Mouse (Mus musculus) telencephalon, adult 2 months (tissue): ENCODE results near the gene Ahsg.

Source experiments
- DNase-seq: peaks from one replicate; pipeline ENCODE4 v3.0.0-alpha.2; 2011; ENCODE audit warnings: low read depth, low spot score

The Ahsg gene

DNA sequence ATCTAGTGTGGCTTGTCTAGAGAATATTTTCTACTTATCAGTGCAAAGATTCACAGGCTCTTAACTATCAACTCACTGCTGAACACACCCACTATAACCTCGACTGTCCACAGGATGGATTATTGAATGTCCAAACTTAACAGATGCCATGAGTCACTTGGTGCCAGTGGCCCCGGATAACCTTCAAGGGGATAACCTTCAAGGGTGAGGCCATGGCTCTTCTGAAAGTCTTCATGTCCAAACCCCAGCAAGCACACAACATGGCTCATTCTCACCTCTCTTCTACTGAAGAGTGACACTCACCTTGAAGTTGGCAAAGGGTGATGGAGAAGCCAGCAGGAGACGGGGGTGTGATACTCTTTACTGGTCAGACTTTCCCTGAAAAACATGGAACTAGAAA is 4.4 kb upstream of the Ahsg start:
- DNase-seq: no peak

DNA sequence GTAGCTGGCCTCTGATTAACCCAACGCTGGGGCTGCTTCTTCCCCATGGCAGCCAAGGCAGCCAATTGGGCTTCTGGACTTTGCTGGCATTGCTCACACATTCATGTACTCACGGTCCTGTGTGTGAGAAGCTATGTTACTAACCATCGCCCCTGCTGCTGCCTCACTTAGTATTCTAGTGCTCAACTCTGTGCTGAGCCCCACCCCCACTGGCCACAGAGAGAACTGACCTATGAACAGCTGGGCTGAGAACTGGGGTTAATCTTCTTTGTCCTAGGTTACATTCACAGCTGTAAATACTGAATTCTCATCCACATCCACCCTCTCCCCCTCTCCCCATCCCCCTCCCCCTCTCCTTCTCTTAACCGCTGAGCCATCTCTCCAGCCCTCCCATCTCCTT is 2.2 kb upstream of the Ahsg start:
- no peak for DNase-seq

DNA sequence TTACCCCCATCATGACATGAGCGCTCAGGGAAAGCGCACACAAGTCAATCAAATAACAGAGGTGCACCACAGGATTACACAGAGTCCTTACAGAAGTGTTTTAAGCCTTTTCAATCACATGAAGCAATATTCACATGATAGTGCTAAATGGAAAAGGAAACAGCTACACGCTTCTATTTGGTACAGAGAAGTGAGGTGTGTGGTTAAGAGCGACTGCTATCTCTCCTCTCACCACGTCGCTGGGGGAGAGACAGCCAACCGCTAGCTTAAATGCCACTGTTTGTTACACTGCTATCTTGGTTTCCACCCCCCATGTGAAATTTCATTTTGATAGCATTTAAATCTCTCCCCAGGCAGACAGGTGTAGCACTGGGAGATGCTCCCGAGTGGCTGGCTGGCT is 1.4 kb upstream of the Ahsg start:
- DNase-seq: no peak

DNA sequence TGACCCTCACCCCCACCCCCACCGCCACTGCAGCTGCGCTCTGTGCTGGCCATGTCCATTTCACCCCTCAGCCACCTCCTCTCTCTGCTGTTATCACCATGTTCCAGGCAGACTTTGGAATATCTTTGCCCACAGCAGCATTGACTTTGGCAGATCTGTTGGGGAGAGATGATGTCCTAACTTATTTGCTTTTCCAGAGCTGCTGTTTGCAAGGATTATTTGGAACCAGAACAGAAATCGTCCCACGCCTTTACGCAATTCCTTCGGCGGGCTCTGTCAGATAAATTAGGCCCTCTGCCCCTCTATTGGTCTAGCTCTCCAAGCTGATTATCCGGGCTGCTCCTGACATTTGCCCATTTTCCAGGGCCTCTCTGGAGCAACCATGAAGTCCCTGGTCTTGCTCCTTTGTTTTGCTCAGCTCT is 667 bp downstream of the Ahsg start:
- DNase-seq: no peak

DNA sequence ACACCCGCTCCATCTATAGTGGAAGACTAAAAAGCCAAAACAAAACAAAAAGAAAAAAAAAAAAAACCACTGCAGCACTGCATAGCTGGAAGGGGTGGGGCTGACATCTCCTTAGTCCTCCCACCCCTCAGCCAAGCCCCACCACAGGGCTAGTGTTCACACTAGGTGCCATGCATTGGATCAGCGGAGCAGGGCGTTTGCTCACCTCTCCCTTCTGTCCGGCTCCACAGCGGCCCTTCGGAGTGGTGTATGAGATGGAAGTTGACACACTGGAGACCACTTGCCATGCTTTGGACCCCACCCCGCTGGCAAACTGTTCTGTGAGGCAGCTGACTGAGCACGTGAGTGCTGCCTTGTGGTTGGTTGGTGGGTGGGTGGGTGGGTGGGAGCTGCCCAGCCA is 3.0 kb downstream of the Ahsg start:
- no peak for DNase-seq

DNA sequence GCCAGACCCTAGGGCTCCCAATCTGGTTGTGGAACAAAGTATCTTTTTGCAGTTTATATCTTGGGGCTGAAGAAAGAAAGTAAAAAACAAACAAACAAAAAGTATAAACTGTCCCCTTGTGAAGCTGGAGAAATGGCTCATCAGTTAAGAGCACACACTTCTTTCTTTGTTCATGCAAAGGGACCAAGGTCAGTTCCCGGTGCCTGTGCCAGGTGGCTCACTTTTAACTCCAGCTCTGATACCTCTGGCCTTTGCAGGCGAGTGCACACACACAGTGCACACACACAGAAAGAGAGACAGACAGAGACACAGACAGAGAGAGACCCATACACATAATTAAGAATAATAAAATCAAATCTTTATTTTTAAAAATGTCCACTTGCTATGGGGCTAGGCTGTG is 5.5 kb downstream of the Ahsg start:
- DNase-seq: no peak

DNA sequence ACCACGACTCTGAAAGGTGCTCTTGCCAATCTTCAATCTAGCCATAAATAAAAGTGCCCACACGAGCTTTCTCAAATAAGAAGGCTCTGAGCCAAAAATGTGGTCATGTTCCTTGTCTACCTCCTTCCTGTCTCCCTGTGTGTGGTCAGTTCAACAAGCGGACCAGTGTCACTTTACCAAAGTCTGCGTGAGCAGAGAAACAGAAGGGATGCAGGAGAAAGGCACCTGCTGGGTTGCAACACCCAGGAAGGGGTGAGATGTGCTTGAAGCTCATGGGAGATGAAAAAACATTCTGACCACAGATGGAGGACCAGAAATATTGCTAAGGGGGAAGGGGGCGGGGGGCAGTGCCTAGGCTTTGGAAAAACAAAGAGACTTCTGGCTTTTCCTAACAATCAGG is 8.3 kb downstream of the Ahsg start:
- no peak for DNase-seq

DNA sequence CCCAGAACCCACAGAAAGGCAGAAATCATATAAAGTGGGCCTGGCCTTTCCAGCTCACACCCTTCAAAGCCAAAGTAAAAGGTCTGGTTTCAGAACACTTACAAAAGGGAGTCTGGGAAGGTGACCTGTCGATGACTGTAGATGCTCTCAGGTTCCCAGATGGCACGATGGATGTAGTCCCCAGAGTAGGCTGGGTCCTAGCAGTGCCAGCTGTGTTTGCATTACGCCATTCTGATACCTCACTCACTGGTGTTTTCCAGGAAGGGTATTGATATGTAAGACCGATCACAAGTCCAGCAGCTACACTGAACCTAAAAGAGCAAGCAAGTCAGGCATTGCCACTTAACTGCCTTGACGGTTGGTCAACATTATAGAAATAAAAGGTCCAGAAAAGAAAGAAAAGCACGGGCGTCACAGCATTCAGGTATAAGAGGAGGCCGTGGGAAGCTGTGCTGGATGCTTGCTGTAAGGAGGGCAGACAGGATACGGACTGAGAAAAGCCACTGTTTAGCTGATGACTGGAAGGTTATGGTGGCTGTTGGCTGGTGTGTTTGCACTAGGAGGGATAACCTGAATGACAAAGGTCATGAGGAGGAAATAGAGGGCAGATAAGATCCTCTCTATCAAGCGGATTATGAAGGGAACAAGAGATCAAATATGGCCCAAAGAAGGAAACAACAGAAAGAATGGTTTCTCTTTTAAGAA is 8.9 kb downstream of the Ahsg start:
- no peak for DNase-seq

DNA sequence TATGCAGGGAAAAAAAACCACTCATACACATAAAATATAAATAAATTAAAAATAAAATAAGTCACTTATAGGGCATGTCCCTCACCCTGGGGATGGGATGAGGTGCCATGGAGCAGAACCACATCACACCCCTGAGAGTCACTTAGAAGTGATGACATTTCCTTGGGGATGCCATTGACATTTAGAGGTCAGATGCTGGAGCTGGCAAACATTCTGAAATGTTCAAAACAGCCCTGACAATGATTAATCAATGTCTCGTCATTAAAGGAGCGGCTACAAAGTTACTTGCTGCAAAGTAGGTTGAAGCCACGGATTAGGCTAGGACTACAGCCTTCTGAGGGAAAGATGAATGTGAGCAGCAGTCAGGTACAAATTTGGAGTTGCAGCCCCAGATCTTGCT is 10.2 kb downstream of the Ahsg start:
- DNase-seq: no peak

DNA sequence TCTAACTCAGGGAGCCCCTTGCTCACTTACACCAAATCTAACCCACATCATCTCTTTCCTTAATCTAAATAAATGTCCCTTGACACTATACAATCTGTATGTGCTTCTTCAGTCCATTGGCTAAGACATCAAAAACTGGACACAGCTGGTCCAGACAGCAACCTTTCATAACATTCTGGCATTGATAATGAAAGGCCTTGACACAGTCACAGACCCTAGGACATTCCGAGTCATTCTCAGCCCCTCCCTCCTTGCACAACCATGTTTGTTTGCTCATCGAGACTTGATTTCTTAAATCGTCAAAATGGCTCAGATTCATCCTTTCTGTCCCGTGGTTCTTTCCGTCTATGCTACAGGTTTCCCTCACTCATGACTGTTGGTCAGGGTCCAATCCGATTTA is 18.2 kb downstream of the Ahsg start:
- no peak for DNase-seq

DNA sequence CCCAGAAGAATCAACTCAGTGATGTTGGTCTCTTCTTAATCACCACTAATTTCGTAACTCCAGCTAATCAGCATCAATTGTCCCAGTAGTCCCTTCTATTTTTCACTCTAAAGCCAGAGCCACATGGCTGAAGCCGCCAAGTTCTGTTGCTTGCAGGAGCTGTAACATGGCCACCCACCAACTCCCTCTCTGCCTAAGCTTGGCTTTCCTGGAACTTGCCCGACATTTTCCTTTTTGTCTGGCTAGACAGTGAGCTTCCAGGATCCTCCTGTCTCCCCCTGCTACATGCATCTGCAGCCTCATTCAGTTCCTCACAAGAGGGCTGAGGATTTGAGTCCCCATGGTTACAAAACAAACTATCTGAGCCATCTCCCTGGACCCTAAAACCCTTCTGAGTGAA is 20.9 kb downstream of the Ahsg start:
- no peak for DNase-seq

DNA sequence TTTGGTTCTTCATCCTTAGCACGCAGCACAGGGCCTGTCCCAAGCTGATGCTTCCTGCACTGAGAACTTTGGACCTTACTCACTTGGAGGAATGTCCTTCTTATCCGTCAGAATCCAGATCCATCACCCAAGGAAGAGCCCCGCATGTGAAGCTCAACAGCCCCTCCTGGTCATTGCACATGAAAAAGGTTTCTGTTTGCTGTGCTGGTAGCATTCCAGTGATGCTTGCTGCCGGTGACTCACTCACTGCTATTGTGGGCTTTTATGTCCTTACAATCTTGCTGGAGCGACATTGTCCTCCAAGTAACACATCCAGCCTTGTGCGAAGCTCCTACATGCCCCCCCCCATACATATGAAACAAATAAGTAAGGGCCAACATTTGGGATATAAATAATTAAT is 21.8 kb downstream of the Ahsg start:
- no peak for DNase-seq

DNA sequence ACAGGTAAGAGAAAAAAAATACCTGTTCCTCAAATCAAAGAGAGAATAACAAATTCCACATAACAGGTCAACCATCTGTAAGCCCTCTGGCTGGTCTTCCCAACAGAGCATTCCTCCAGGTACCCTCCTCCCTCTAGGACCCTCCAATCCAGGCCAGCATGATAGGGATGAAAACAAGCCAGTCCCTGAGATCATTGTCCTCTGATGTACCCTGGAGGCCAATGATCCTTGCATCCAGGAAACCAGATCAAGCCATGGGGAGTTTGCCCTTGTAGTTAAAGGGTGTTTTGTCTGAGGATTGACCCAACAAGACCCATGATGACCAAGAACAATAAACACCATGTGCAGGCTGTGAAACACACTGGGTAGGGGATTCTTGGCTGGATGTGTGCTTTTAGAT is 23.2 kb downstream of the Ahsg start:
- no peak for DNase-seq

DNA sequence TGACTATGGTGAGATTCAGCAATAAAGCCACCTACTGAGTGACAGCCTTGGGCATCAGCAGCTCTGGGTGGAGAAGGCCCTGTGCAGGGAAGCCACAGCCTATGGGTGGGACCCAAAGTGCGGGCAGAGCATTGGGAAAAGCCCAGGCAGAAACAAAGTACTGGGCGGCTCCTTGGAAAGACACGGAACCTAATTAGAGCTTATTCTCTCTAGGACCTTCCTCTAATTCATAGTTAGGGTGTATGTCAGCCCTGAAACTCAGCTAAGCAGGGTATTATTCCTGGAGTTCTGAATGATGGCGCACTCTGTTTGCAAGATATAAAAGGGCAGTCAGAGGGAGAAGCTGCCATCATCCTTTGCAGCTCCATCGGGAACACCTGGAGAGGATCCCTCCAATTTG is 27.0 kb downstream of the Ahsg start, which contains the start of gene Fetub:
Gene Fetub, plus strand, starts transcription at position 301 of the 400 bp plus-strand sequence.
- DNase-seq: no peak

DNA sequence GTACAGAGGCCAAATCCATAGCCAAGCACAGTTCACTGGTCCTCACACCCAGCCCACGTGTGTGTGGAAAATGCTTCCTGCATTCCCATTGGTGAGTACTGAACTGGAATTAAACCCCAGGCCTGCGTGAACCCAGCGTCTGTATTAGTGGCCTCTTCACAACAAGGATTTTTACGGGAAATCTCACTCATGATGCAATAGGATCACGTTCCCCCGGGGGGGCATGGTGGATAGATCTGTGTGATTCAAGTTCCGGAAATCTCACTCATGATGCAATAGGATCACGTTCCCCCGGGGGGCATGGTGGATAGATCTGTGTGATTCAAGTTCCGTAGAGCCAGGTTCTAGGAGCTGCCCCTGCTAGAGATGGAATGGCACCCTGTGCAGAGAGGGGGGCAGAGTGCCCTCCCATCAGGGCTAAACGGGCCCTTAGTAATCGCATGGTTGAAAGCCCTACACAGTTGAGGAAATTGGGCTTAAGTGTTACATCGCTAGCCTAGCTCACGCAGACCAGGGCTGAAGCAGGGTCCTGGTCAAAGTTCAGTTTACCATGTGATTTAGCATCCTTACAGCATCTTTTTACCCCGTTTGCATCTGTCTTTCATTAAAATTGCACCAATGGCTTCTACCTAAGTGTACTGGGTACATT is 27.7 kb downstream of the Ahsg start:
- no peak for DNase-seq

DNA sequence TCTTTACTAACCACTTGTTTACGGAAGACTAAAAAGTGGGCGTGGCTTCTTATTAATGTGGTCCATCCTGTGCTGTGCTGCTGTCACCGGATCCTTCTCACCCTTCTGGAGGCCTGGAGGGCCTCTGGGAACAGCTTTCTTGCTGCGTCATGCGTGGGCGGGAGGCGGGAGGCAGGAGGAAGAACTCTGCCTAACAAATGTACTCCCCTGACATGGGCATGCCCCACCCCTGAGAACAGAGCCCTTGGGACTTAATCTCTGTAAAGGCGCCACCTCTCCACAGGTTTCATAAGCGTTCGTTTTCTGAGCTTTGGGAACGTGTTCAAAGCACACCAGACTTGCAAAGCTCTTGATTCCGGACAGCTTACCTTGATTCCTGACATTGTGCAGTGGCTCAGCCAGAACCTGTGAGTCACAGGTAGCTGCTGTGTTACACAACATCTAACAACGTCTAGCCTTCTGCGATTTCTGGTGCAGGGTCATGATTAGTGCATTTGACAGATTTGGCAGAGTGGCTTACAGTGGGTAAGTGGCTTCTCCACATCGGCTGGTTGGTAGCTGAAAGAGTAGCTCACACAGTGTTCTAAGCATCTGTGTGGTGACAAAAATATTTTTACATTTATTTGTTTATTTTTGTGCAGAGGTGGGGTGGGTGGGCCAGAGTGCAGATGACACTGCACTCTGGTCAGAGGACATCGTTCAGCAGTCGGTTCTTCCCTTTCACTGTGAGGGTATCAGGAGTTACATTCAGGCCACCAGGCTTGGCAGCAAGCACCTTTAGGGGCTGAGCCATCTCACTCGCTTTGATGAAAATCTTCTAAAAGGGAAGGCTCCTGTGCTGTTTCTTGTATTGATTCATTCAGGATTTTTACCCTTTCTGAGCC is 29.1 kb downstream of the Ahsg start:
- no peak for DNase-seq

DNA sequence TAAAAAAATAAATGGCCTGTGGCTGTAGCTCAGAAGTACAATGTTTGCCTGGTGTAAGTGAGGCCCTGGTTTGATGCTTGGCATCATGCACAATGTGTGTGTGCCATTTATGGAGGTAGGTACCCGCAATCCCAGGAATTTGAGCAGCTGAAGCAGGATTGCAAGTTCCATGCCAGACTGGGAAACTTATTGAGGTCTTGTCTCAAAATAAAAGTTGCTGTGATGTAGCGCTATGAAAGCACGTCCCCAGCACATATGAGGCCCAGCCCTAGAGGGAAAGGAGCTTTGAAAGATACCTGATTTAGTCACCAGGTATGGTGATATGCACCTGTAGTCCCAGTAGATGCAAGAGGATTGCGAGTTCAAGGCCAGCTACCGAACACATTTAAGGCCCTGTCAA is 30.7 kb downstream of the Ahsg start:
- no peak for DNase-seq

DNA sequence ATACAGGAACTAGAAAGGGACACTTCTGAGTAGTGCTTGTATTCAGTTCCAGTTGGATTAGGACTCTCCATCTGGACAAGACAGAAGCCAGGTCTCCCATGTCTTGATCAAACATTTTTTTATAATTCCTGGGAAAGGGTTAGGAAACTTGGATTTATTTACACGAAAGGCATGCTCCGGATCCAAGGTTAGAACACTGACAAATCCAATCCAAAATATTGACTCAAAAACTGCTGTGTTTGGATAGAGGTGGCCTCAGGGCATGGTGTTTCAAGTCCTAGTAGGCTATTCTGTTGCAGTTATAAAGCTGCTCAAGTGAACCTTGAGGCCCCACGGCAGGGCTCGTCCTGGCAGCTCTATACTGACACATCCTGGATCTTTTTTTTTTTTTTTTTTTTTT is 31.4 kb downstream of the Ahsg start:
- no peak for DNase-seq

DNA sequence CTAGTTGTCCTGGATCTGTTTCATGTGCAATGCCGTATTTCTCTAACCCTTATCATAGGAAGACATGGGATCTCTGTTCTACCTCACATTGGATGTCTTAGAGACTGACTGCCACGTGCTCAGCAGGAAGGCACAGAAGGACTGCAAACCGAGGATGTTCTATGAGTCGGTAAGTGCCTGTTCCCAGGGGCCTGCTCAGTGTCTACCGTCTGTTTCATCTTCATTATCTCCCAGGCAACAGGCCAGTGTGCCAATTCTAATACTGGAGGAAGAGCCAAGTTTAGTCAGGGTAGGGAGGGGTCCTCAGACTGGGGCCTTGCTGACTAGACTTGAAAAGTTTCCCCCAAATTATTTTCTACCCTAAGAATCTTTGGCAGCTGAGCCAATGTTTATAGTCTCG is 38.5 kb downstream of the Ahsg start:
- DNase-seq: peak; percentile 10

DNA sequence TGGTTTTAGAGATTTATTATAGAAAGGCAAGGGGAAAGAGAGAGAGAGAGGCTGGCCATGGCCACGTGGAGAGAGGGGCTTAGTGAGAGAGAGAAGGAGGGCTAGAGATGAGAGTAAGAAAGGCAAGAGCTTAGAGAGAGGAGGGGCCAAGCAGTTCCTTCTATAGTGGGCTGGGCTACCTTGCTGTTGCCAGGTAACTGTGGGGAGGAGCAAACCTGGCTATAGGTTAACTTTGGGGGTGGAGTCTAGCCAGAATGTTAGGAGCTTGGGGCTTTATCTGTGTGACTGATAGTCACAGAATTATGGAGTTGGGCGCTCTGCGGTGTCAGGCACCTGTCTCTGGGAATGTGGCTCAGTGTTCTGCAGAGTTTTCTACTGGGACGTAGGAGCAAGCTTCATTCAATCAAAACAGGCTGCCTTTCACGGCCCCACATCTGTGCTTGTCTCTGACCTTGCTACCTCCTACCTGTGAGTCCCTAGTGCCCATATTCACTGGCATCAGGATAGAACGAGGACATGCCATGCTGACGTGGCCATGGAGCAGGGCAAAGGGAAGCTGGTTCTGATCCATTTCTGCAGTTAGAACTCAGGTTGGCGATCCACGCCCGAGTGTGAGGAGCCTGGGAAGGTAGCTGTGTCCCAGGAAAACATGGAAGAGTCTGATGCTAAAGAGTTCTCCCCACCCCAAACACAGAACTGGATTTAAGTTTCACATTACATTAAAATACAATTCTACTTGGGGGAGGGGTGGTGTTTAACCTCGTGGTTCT is 40.5 kb downstream of the Ahsg start:
- DNase-seq: no peak

DNA sequence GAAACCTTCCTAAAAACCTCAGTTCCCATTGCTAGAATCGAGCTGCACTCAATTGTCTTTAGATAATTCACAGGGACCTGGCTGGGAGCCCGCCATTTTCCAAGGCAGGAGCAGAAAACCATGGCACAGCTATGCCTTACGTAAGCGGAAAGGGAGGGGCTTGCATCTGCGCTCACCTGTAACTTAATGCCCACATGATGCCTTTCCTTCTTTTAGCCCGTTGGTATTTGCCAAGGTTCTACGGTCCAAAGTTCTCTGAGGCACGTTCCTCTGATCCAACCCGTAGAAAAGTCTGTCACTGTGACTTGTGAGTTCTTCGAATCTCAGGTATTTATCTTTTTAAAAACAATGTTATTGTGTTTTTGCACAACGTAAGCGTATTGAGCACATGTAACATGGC is 46.6 kb downstream of the Ahsg start:
- no peak for DNase-seq

DNA sequence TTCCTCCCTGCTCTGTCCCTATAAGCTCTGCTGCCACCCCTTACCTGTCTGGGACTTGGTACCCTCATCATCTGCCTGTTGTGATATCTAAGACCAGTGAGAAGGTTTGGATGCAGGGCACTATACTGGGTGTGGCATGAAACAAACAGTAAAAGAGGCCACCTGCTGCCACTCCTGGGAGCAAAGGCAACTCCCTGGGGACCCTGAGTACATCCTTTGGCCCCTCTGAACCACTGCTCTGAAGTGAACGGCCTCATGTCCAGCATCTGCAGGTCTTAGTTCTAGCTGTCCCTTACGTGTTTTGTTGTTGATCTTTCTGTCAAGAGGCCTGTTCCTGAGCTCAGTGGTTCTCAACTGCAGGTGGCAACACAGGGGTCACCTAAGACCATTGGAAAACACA is 47.5 kb downstream of the Ahsg start:
- DNase-seq: no peak
